Mouse (Mus musculus) hindlimb bud, embryonic 11.5 days (tissue): ENCODE measurements around the gene Sec23a.
"Not testable (repeated sequence)": the region's sequence is repeated elsewhere in the genome, so short reads cannot be mapped to it uniquely, and the experiment has no call there.

Experiments used
- DNase-seq: peaks from one replicate; pipeline ENCODE4 v3.0.0-alpha.2; 2012; ENCODE audit warnings: low read depth, low spot score; ENCODE audit errors: extremely low spot score

Sec23a gene

GRCm38 (mm10) chr12:59011844-59012709 lies at the start of gene Sec23a:
Sec23a (minus strand) TSS chr12:59012017.
- peak; percentile 77 for DNase-seq

- DNase-seq, result no peak
These were observed 49.3 kb upstream of the Sec23a start, which contains the start of gene Trappc6b for GRCm38 (mm10) chr12:59060993-59061595. Trappc6b (minus strand) TSS chr12:59061472.

GRCm38 (mm10) chr12:59060322-59060721 lies 48.5 kb upstream of the Sec23a start:
- DNase-seq, result no peak

GRCm38 (mm10) chr12:59058242-59058641 lies 46.4 kb upstream of the Sec23a start:
- DNase-seq, result not testable (repeated sequence)

- no peak for DNase-seq
These were observed 44.4 kb upstream of the Sec23a start for GRCm38 (mm10) chr12:59056222-59056621.

GRCm38 (mm10) chr12:59055196-59055850 lies 43.5 kb upstream of the Sec23a start:
- no peak for DNase-seq

GRCm38 (mm10) chr12:59053976-59054375 lies 42.2 kb upstream of the Sec23a start:
- DNase-seq, result no peak

- no peak for DNase-seq
These were observed 41.3 kb upstream of the Sec23a start for GRCm38 (mm10) chr12:59053166-59053565.

- DNase-seq, result no peak
These were observed 40.7 kb upstream of the Sec23a start for GRCm38 (mm10) chr12:59052470-59052869.

GRCm38 (mm10) chr12:59040851-59041250 lies 29.0 kb upstream of the Sec23a start:
- no peak for DNase-seq

GRCm38 (mm10) chr12:59039971-59040844 lies 28.4 kb upstream of the Sec23a start:
- peak; percentile 79 for DNase-seq

GRCm38 (mm10) chr12:59039162-59039970 lies 27.5 kb upstream of the Sec23a start:
- no peak for DNase-seq

- no peak for DNase-seq
These were observed 20.3 kb upstream of the Sec23a start for GRCm38 (mm10) chr12:59032101-59032500.

- DNase-seq, result no peak
These were observed 9.5 kb upstream of the Sec23a start for GRCm38 (mm10) chr12:59021306-59021705.

- no peak for DNase-seq
These were observed 8.1 kb upstream of the Sec23a start for GRCm38 (mm10) chr12:59019891-59020290.

- DNase-seq, result no peak
These were observed 6.2 kb upstream of the Sec23a start for GRCm38 (mm10) chr12:59017970-59018369.

- DNase-seq, result peak; percentile 63
These were observed 1.4 kb upstream of the Sec23a start, which contains the start of gene Gemin2 for GRCm38 (mm10) chr12:59013234-59013633. Gemin2 (plus strand) TSS chr12:59013393.

GRCm38 (mm10) chr12:59012710-59013091 lies 884 bp upstream of the Sec23a start:
- DNase-seq, result no peak

GRCm38 (mm10) chr12:59011275-59011843 lies 458 bp downstream of the Sec23a start:
- no peak for DNase-seq
